Mouse (Mus musculus): ENCODE measurements around the gene Ripk4. TPM values are rescaled to one million over a fixed set of nuclear protein-coding genes. Genes with fewer than 3 reads are reported as not detected.

Gene Ripk4
- total RNA-seq (2014; rRNA removed) (0.38 and 0.61 TPM in 2 replicates), polyA plus RNA-seq (2015; fragmentation: Nextera tagmentation; extraction: Ambion mirVana) (0.32 and 0.40 TPM in 2 replicates)

GRCm38 (mm10) chr16:97763061-97763989 is at the start of gene Ripk4:
Gene Ripk4 (minus strand): TSS chr16:97763787.
- H3K4me2 ChIP-seq (ENCODE audit: low read depth, low read length, poor library complexity, severe bottlenecking), result peak within 1 kb of the TSS; percentile 52
- peak within 1 kb of the TSS; percentile 38 for H3K4me3 ChIP-seq (ENCODE audit: low read depth, low read length)
- H3K4me1 ChIP-seq (ENCODE audit: insufficient read depth, low read length), result peaks cover 2% of the 10 kb centered on the region; the same call in 1 of the 2 replicates
- peak; percentile 38; the same call in 1 of the 2 replicates for ATAC-seq (ENCODE audit: low FRiP score)
- no peak for DNase-seq (ENCODE audit: low spot score)
- no peaks in the 10 kb centered on the region for H3K9me3 ChIP-seq (ENCODE audit: low read length)
- TF ChIP-seq CTCF (IDR thresholded peaks at IDR 0.05), result no peak
- no peaks in the 10 kb centered on the region for H3K36me3 ChIP-seq (ENCODE audit: insufficient read depth, low read length)
- H3K9ac ChIP-seq (replicated peaks; ENCODE audit: low read length, poor library complexity, severe bottlenecking), result no peak within 1 kb of the TSS
- peaks cover 38% of the 10 kb centered on the region for H3K27me3 ChIP-seq (ENCODE audit: insufficient read depth, low read length)
- H3K27ac ChIP-seq (ENCODE audit: low read depth, low read length), result no peak within 1 kb of the TSS
- under 1% methylated on average over 87 of the region's 88 CpGs for WGBS

GRCm38 (mm10) chr16:97808881-97809280 is 45.3 kb upstream of the Ripk4 start:
- Histone ChIP-seq H3K27ac (ENCODE audit: low read depth, low read length) (no peak overlapping the region), H3K36me3 (ENCODE audit: insufficient read depth, low read length) (peaks cover 71% of the 10 kb centered on the region)

GRCm38 (mm10) chr16:97805646-97806045 is 42.1 kb upstream of the Ripk4 start:
- TF ChIP-seq CTCF (IDR thresholded peaks at IDR 0.05), result no peak

More at GRCm38 (mm10) chr16:97808881-97809280, 45.3 kb upstream of the Ripk4 start:
- Histone ChIP-seq H3K4me3 (ENCODE audit: low read depth, low read length) (no peak overlapping the region), H3K4me1 (ENCODE audit: insufficient read depth, low read length) (no peaks in the 10 kb centered on the region), H3K9ac (replicated peaks; ENCODE audit: low read length, poor library complexity, severe bottlenecking) (no peak overlapping the region), H3K4me2 (ENCODE audit: low read depth, low read length, poor library complexity, severe bottlenecking) (no peak overlapping the region), H3K9me3 (ENCODE audit: low read length) (no peaks in the 10 kb centered on the region), H3K27me3 (ENCODE audit: insufficient read depth, low read length) (no peaks in the 10 kb centered on the region)
- ATAC-seq (ENCODE audit: low FRiP score) (no peak), DNase-seq (ENCODE audit: low spot score) (no peak)
- WGBS, result 97% methylated on average over 3 of the region's 3 CpGs
- no peak for TF ChIP-seq CTCF (IDR thresholded peaks at IDR 0.05)

GRCm38 (mm10) chr16:97804680-97805547 is 41.3 kb upstream of the Ripk4 start:
- ATAC-seq (ENCODE audit: low FRiP score), result no peak

More at GRCm38 (mm10) chr16:97805646-97806045, 42.1 kb upstream of the Ripk4 start:
- WGBS, result 95% methylated on average over 3 of the region's 3 CpGs
- H3K4me3 ChIP-seq (ENCODE audit: low read depth, low read length), result no peak overlapping the region
- H3K9ac ChIP-seq (replicated peaks; ENCODE audit: low read length, poor library complexity, severe bottlenecking), result no peak overlapping the region
- H3K36me3 ChIP-seq (ENCODE audit: insufficient read depth, low read length), result peaks cover 64% of the 10 kb centered on the region
- H3K27me3 ChIP-seq (ENCODE audit: insufficient read depth, low read length), result no peaks in the 10 kb centered on the region
- no peak overlapping the region for H3K4me2 ChIP-seq (ENCODE audit: low read depth, low read length, poor library complexity, severe bottlenecking)
- ATAC-seq (ENCODE audit: low FRiP score) (no peak), DNase-seq (ENCODE audit: low spot score) (no peak)
- no peaks in the 10 kb centered on the region for H3K4me1 ChIP-seq (ENCODE audit: insufficient read depth, low read length)
- no peak overlapping the region for H3K27ac ChIP-seq (ENCODE audit: low read depth, low read length)
- no peaks in the 10 kb centered on the region for H3K9me3 ChIP-seq (ENCODE audit: low read length)

GRCm38 (mm10) chr16:97797950-97798869 is 34.6 kb upstream of the Ripk4 start:
- Histone ChIP-seq H3K9ac (replicated peaks; ENCODE audit: low read length, poor library complexity, severe bottlenecking) (no peak overlapping the region), H3K9me3 (ENCODE audit: low read length) (no peaks in the 10 kb centered on the region), H3K27ac (ENCODE audit: low read depth, low read length) (no peak overlapping the region), H3K4me1 (ENCODE audit: insufficient read depth, low read length) (no peaks in the 10 kb centered on the region), H3K27me3 (ENCODE audit: insufficient read depth, low read length) (no peaks in the 10 kb centered on the region), H3K4me2 (ENCODE audit: low read depth, low read length, poor library complexity, severe bottlenecking) (no peak overlapping the region), H3K4me3 (ENCODE audit: low read depth, low read length) (no peak overlapping the region), H3K36me3 (ENCODE audit: insufficient read depth, low read length) (peaks cover 53% of the 10 kb centered on the region)
- WGBS, result 97% methylated on average over 7 of the region's 7 CpGs
- ATAC-seq (ENCODE audit: low FRiP score) (no peak), DNase-seq (ENCODE audit: low spot score) (no peak)
- no peak for TF ChIP-seq CTCF (IDR thresholded peaks at IDR 0.05)

More at GRCm38 (mm10) chr16:97804680-97805547, 41.3 kb upstream of the Ripk4 start:
- H3K36me3 ChIP-seq (ENCODE audit: insufficient read depth, low read length), result peaks cover 64% of the 10 kb centered on the region
- 73% methylated on average over 7 of the region's 7 CpGs for WGBS
- no peak overlapping the region for H3K27ac ChIP-seq (ENCODE audit: low read depth, low read length)
- TF ChIP-seq CTCF (IDR thresholded peaks at IDR 0.05), result peak; percentile 81
- H3K27me3 ChIP-seq (ENCODE audit: insufficient read depth, low read length), result no peaks in the 10 kb centered on the region
- no peaks in the 10 kb centered on the region for H3K4me1 ChIP-seq (ENCODE audit: insufficient read depth, low read length)
- no peak overlapping the region for H3K4me3 ChIP-seq (ENCODE audit: low read depth, low read length)
- no peak overlapping the region for H3K4me2 ChIP-seq (ENCODE audit: low read depth, low read length, poor library complexity, severe bottlenecking)
- no peak overlapping the region for H3K9ac ChIP-seq (replicated peaks; ENCODE audit: low read length, poor library complexity, severe bottlenecking)
- DNase-seq (ENCODE audit: low spot score), result peak; percentile 91
- no peaks in the 10 kb centered on the region for H3K9me3 ChIP-seq (ENCODE audit: low read length)
